Mouse (Mus musculus) lung, postnatal 0 days (tissue): ENCODE results near the gene Cast. TPM values are rescaled to one million over a fixed set of nuclear protein-coding genes. Genes with fewer than 3 reads are reported as not detected.

Source experiments
- ATAC-seq: fragments of 200-750 bp; cut with Nextera tagmentation; 2 replicates; pipeline ENCODE4 v1.8.0; 2017; ENCODE audit warnings: moderate library complexity
- DNase-seq: peaks from one replicate; pipeline ENCODE4 v3.0.0-alpha.2; 2016; ENCODE audit warnings: low spot score
- H3K27ac ChIP-seq: fragments of 300-500 bp; sonication (generic); 2 replicates; pipeline ENCODE4 v1.5.1; 2014; ENCODE audit warnings: antibody characterized with exemption, mild to moderate bottlenecking, low read length, mixed read lengths
- H3K27me3 ChIP-seq: fragments of 300-500 bp; sonication (generic); replicated peaks from 2 replicates; pipeline ENCODE4 v1.6.1; 2014; ENCODE audit warnings: low read length, mixed read lengths; ENCODE audit not compliant: insufficient read depth
- H3K36me3 ChIP-seq: fragments of 300-500 bp; sonication (generic); 2 replicates; pipeline ENCODE4 v1.6.1; 2014; ENCODE audit warnings: low read length, mixed read lengths; ENCODE audit not compliant: insufficient read depth
- H3K4me1 ChIP-seq: fragments of 300-500 bp; sonication (generic); 2 replicates; pipeline ENCODE4 v1.6.1; 2014; ENCODE audit warnings: antibody characterized with exemption, low read depth, low read length, mixed read lengths; ENCODE audit not compliant: insufficient read depth
- H3K4me2 ChIP-seq: fragments of 300-500 bp; sonication (generic); replicated peaks from 2 replicates; pipeline ENCODE4 v1.6.1; 2014; ENCODE audit warnings: low read depth, mild to moderate bottlenecking, low read length, moderate library complexity, mixed read lengths
- H3K4me3 ChIP-seq: fragments of 300-500 bp; sonication (generic); 2 replicates; pipeline ENCODE4 v1.5.1; 2014; ENCODE audit warnings: low read depth, low read length
- H3K9ac ChIP-seq: fragments of 300-500 bp; sonication (generic); replicated peaks from 2 replicates; pipeline ENCODE4 v1.6.1; 2014; ENCODE audit warnings: low read depth, mild to moderate bottlenecking
- H3K9me3 ChIP-seq: fragments of 300-500 bp; sonication (generic); 2 replicates; pipeline ENCODE4 v1.6.1; 2016; ENCODE audit warnings: low read length, mixed read lengths
- CTCF ChIP-seq: IDR thresholded peaks from 2 replicates; pipeline ENCODE4 v1.5.1; 2016; ENCODE audit warnings: antibody characterized with exemption, mild to moderate bottlenecking
- EP300 ChIP-seq: IDR thresholded peaks from 2 replicates; pipeline ENCODE4 v1.6.1; 2016; ENCODE audit warnings: antibody characterized with exemption, mild to moderate bottlenecking, control low read depth
- WGBS: fragments of 180-500 bp; shearing (Covaris S2); extraction: QIAGEN DNeasy Blood & Tissue Kit; methylation state at CpG from one replicate; pipeline ENCODE4 v1.1.7; 2014; 5-methylcytosine and 5-hydroxymethylcytosine counted together
- polyA plus RNA-seq: library from polyadenylated mRNA; unstranded; fragments of >200 nt; fragmentation: Nextera tagmentation; extraction: Ambion mirVana; gene quantifications from 2 replicates; pipeline ENCODE4 v1.2.1, GENCODE M21; 2015

Cast gene
- polyA plus RNA-seq, 1 experiment from 2014 or later, result 47.6 TPM

GRCm38 (mm10) chr13:74770480-74770879 is 38.1 kb downstream of the Cast start:
- TF ChIP-seq CTCF (peak; percentile 74), EP300 (peak; percentile 77)
- peak overlapping the region; percentile 44 for H3K4me3 ChIP-seq
- no peaks in the 10 kb centered on the region for H3K9me3 ChIP-seq
- peak overlapping the region; percentile 97 for H3K27ac ChIP-seq
- H3K9ac ChIP-seq, result peak overlapping the region; percentile 64
- ATAC-seq (peak; percentile 98), DNase-seq (peak; percentile 98)
- 0% methylated on average over 21 of the region's 21 CpGs for WGBS
- H3K4me2 ChIP-seq, result peak overlapping the region; percentile 65
- no peaks in the 10 kb centered on the region for H3K4me1 ChIP-seq
- no peaks in the 10 kb centered on the region for H3K36me3 ChIP-seq
- H3K27me3 ChIP-seq, result no peaks in the 10 kb centered on the region

DNA sequence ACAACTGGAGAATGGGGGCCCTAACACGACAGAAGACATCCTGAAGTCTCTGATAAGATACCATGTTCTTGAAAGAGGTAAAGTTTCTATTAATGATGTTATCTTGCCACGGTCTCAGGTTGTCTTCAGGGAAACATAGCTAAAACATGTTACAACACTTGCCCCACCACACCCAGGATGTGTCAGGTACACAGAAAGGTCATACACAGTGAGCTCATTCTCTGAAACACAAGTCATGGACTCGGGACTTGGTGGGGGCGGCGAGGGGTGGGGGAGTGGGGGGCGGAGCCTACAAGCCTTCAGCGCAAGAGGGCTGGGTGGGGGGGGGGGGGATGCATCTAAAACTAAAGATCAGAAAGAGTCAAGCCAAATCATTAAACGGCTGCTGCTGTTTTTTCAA is 38.7 kb downstream of the Cast start:
- H3K4me2 ChIP-seq, result peak overlapping the region; percentile 65

GRCm38 (mm10) chr13:74767186-74767585 is 41.4 kb downstream of the Cast start:
- Histone ChIP-seq H3K9ac (no peak overlapping the region), H3K36me3 (no peaks in the 10 kb centered on the region), H3K4me1 (no peaks in the 10 kb centered on the region), H3K9me3 (no peaks in the 10 kb centered on the region), H3K4me3 (no peak overlapping the region), H3K4me2 (no peak overlapping the region), H3K27ac (no peak overlapping the region), H3K27me3 (no peaks in the 10 kb centered on the region)
- DNase-seq, result peak; percentile 75
- TF ChIP-seq CTCF (no peak), EP300 (peak; percentile 32; the same call in 1 of the 2 replicates)
- no peak for ATAC-seq
- WGBS, result 31% methylated on average over 2 of the region's 2 CpGs

More for the DNA sequence above, 38.7 kb downstream of the Cast start:
- TF ChIP-seq EP300, result no peak
- TF ChIP-seq CTCF, result no peak
- Histone ChIP-seq H3K4me1 (no peaks in the 10 kb centered on the region), H3K9ac (peak overlapping the region; percentile 64), H3K9me3 (no peaks in the 10 kb centered on the region), H3K27ac (peak overlapping the region; percentile 97), H3K27me3 (no peaks in the 10 kb centered on the region), H3K4me3 (peak overlapping the region; percentile 44), H3K36me3 (no peaks in the 10 kb centered on the region)
- 7% methylated on average over 8 of the region's 8 CpGs for WGBS
- ATAC-seq (peak; percentile 56), DNase-seq (peak; percentile 74)

DNA sequence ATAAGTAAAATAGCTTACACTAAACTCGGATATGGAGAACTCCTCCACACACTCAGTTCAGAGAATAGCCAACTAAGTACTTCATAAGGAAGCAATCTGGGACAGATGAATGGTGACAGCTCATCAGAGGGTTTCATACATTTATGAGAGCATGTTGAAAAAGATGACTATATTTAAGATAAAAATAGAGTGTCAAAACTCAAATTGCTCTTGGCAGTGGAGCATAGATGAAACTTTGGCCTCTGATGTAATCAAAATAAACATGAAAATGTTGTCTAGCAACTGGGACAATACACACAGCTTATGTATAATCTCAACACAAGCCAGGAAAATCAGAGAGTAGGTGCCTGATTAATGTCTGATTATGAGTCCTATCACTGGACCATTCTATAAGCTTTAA is 45.9 kb downstream of the Cast start:
- H3K9me3 ChIP-seq, result no peaks in the 10 kb centered on the region
- TF ChIP-seq EP300, result peak; percentile 72
- TF ChIP-seq CTCF, result no peak
- H3K27me3 ChIP-seq, result no peaks in the 10 kb centered on the region
- DNase-seq (peak; percentile 85), ATAC-seq (peak; percentile 86)
- no peak overlapping the region for H3K4me2 ChIP-seq
- H3K4me3 ChIP-seq, result no peak overlapping the region
- H3K27ac ChIP-seq, result no peak overlapping the region
- WGBS, result 58% methylated on average over 1 of the region's 1 CpGs
- no peaks in the 10 kb centered on the region for H3K4me1 ChIP-seq
- H3K36me3 ChIP-seq, result no peaks in the 10 kb centered on the region
- no peak overlapping the region for H3K9ac ChIP-seq

GRCm38 (mm10) chr13:74759152-74759551 is 49.5 kb downstream of the Cast start:
- Histone ChIP-seq H3K36me3 (no peaks in the 10 kb centered on the region), H3K9me3 (no peaks in the 10 kb centered on the region), H3K4me1 (no peaks in the 10 kb centered on the region), H3K9ac (no peak overlapping the region), H3K4me3 (no peak overlapping the region), H3K27me3 (no peaks in the 10 kb centered on the region), H3K4me2 (no peak overlapping the region), H3K27ac (no peak overlapping the region)
- TF ChIP-seq EP300, result no peak
- no peak for TF ChIP-seq CTCF
- 100% methylated on average over 1 of the region's 1 CpGs for WGBS
- ATAC-seq (no peak), DNase-seq (no peak)

DNA sequence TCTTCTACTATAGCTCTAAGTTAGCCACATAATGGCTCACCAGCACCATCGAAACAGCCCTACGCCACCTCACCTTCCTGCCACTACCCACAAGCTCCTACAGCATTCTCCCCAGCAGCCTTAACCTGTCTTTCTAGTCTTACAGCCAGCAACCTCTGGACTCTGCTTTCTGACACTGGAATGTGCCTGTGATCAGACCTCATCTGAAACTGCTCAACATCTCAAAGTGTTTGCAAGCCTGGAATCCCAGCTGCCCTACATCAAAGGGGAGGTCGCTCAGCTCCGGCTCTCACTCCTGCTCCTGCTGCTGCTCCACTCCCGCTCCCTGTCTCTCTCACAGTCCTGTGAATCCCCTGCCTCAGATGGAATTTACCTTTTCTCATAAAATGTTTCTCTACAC is 65.4 kb downstream of the Cast start:
- Histone ChIP-seq H3K27me3 (no peaks in the 10 kb centered on the region), H3K9ac (no peak overlapping the region), H3K36me3 (peaks cover 8% of the 10 kb centered on the region; the same call in 1 of the 2 replicates), H3K4me3 (no peak overlapping the region), H3K9me3 (no peaks in the 10 kb centered on the region), H3K27ac (no peak overlapping the region), H3K4me1 (no peaks in the 10 kb centered on the region), H3K4me2 (no peak overlapping the region)
- TF ChIP-seq EP300, result no peak
- TF ChIP-seq CTCF, result no peak
- no peak for DNase-seq
- ATAC-seq, result no peak
- 43% methylated on average over 5 of the region's 5 CpGs for WGBS

- 87% methylated on average over 2 of the region's 2 CpGs for WGBS
- no peaks in the 10 kb centered on the region for H3K27me3 ChIP-seq
- H3K36me3 ChIP-seq, result peaks cover 57% of the 10 kb centered on the region
- DNase-seq (no peak), ATAC-seq (no peak)
- H3K4me2 ChIP-seq, result no peak overlapping the region
- H3K4me1 ChIP-seq, result no peaks in the 10 kb centered on the region
- H3K9ac ChIP-seq, result no peak overlapping the region
- no peak overlapping the region for H3K4me3 ChIP-seq
- no peaks in the 10 kb centered on the region for H3K9me3 ChIP-seq
- no peak overlapping the region for H3K27ac ChIP-seq
- TF ChIP-seq CTCF (no peak), EP300 (no peak)
These were observed 72.2 kb downstream of the Cast start for GRCm38 (mm10) chr13:74736396-74736795.
